In genomic region chr14:59467798-59468197, GRCm38 (mm10) we compare ENCODE assay signal across 10 mouse cellular contexts. TPM values are rescaled to one million over a fixed set of nuclear protein-coding genes. Genes with fewer than 3 reads are reported as not detected.
DNase-seq lines count a peak whose midpoint lies in the region; ATAC-seq lines count a peak whose summit lies in the region.
"Had no signal": no experiment of that assay in that cellular context is flagged by ENCODE, and none has a peak within 500 bp of the region (broad histone marks: within the 10 kb centered on the region; RNA-seq: fewer than 3 reads in every experiment).

No protein-coding gene starts in this region.

- H3K9me3 ChIP-seq in kidney, embryonic 16.5 days (ENCODE audit: low read length), result no peaks in the 10 kb centered on the region
- H3K9me3 ChIP-seq: forebrain, embryonic 12.5 days; midbrain, embryonic 10.5 days had no signal

- H3K4me3 ChIP-seq in kidney, embryonic 16.5 days (ENCODE audit: low read length), result no peak overlapping the region
- H3K4me3 ChIP-seq: forebrain, embryonic 12.5 days; midbrain, embryonic 10.5 days had no signal

- H3K27ac ChIP-seq in kidney, embryonic 16.5 days (ENCODE audit: low read length), result no peak overlapping the region
- H3K27ac ChIP-seq: forebrain, embryonic 12.5 days; midbrain, embryonic 10.5 days had no signal

- H3K36me3 ChIP-seq in kidney, embryonic 16.5 days (ENCODE audit: insufficient read depth, low read length), result no peaks in the 10 kb centered on the region
- H3K36me3 ChIP-seq: forebrain, embryonic 12.5 days; midbrain, embryonic 10.5 days had no signal

- H3K4me2 ChIP-seq in kidney, embryonic 16.5 days (replicated peaks; ENCODE audit: low read depth, low read length), result no peak overlapping the region
- H3K4me2 ChIP-seq: forebrain, embryonic 12.5 days had no signal

- no peaks in the 10 kb centered on the region for H3K4me1 ChIP-seq in kidney, embryonic 16.5 days (ENCODE audit: insufficient read depth, low read length)
- H3K4me1 ChIP-seq: forebrain, embryonic 12.5 days; midbrain, embryonic 10.5 days had no signal

- 79% methylated on average over 1 of the region's 1 CpGs for WGBS in kidney, embryonic 16.5 days

- no peaks in the 10 kb centered on the region for H3K27me3 ChIP-seq in kidney, embryonic 16.5 days (ENCODE audit: insufficient read depth, low read length)
- H3K27me3 ChIP-seq: forebrain, embryonic 12.5 days had no signal

- ATAC-seq in kidney, embryonic 16.5 days (ENCODE audit: low FRiP score, low TSS enrichment), result no peak

- H3K9ac ChIP-seq in kidney, embryonic 16.5 days (replicated peaks; ENCODE audit: low read length), result no peak overlapping the region
- H3K9ac ChIP-seq: forebrain, embryonic 12.5 days had no signal

- DNase-seq in adrenal gland, postnatal 10 days, result peak; percentile 28
- no peak for DNase-seq in adrenal gland, adult 18-20 months (ENCODE audit: low spot score in 2 of 2)
- peak; percentile 38 for DNase-seq in kidney, adult 9 months
- peak; percentile 39 for DNase-seq in A20 (ENCODE audit: low read depth, low spot score)
- peak; percentile 9 for DNase-seq in induced T-regulatory cell, adult 2 months (ENCODE audit: low read depth)
- no peak for DNase-seq in T-cell, adult 2 months (ENCODE audit: low spot score)
- no peak for DNase-seq in right cerebral cortex, postnatal 25 days

RNA-seq across cellular contexts. Expression of gene Cab39l, which starts 27.0 kb away (rescaled TPM):
- total RNA-seq in adrenal gland, postnatal 10 days (2021), result 10 to 100 TPM; 34.8 to 41.6 TPM
- 10 to 100 TPM; 36.4 to 39.4 TPM for total RNA-seq in adrenal gland, adult 18-20 months (2021)
- polyA plus RNA-seq in kidney, embryonic 16.5 days (2015; fragmentation: Nextera tagmentation; extraction: Ambion mirVana), result 43.6 and 43.7 TPM in 2 replicates

RNA-seq across cellular contexts. Expression of gene Setdb2, which starts 27.1 kb away (rescaled TPM):
- total RNA-seq in adrenal gland, postnatal 10 days (2021), result 10 to 100 TPM in 1 of 2 experiments, 1 to 10 TPM in 1; 8.6 to 12.1 TPM
- total RNA-seq in adrenal gland, adult 18-20 months (2021), result 1 to 10 TPM; 3.8 to 4.7 TPM
- 10.2 and 10.7 TPM in 2 replicates for polyA plus RNA-seq in kidney, embryonic 16.5 days (2015; fragmentation: Nextera tagmentation; extraction: Ambion mirVana)

Comparison
In these comparisons a context has a peak if more than half of its experiments do, and no peak if none do; other contexts are left out.
1. DNase-seq: peak in adrenal gland, postnatal 10 days (single experiment), kidney, adult 9 months (single experiment), A20 (single experiment) and induced T-regulatory cell, adult 2 months (single experiment); none in adrenal gland, adult 18-20 months (0 of 2), T-cell, adult 2 months (single experiment) and right cerebral cortex, postnatal 25 days (single experiment).